Mouse (Mus musculus) MEL (cell line): ENCODE data around the gene Trim41. TPM values are rescaled to one million over a fixed set of nuclear protein-coding genes. Genes with fewer than 3 reads are reported as not detected.

ENCODE experiments used
- DNase-seq: peaks from one replicate; pipeline ENCODE4 v3.0.0; 2011; ENCODE audit warnings: low read depth, low spot score
- H3K27ac ChIP-seq: 2 replicates; pipeline ENCODE4 v1.5.1; 2012; ENCODE audit warnings: low read depth, mild to moderate bottlenecking, control low read depth, low read length, moderate library complexity; ENCODE audit not compliant: control insufficient read depth
- H3K27me3 ChIP-seq, 2 experiments: fragments of 150-350 bp in 1 of 2; sonication (generic) in 1 of 2; 2 replicates each; pipeline ENCODE4 v1.6.1; 2012; ENCODE audit warnings: low read length in 2 of 2, mild to moderate bottlenecking in 2 of 2, improper control_type of control experiment in 1 of 2, moderate library complexity in 1 of 2; ENCODE audit not compliant: insufficient read depth in 2 of 2, control insufficient read depth in 1 of 2
- H3K36me3 ChIP-seq, 2 experiments: 2 replicates each; pipeline ENCODE4 v1.6.1; 2012 to 2014; ENCODE audit warnings: low read length in 2 of 2, improper control_type of control experiment in 1 of 2, inconsistent platforms in 1 of 2, mild to moderate bottlenecking in 1 of 2; ENCODE audit not compliant: insufficient read depth in 2 of 2, control insufficient read depth in 1 of 2
- H3K4me1 ChIP-seq, 2 experiments: fragments of 150-350 bp in 1 of 2; sonication (generic) in 1 of 2; 2 replicates each; pipeline ENCODE4 v1.6.1; 2012; ENCODE audit warnings: low read length in 2 of 2, improper control_type of control experiment in 1 of 2, mild to moderate bottlenecking in 1 of 2; ENCODE audit not compliant: insufficient read depth in 2 of 2, control insufficient read depth in 1 of 2
- H3K4me3 ChIP-seq, 2 experiments: fragments of 150-350 bp in 1 of 2; sonication (generic) in 1 of 2; 2 replicates each; pipeline ENCODE4 v1.5.1; 2012; ENCODE audit warnings: low read depth in 2 of 2, low read length in 2 of 2, mild to moderate bottlenecking in 2 of 2, moderate library complexity in 2 of 2, control low read depth in 1 of 2, improper control_type of control experiment in 1 of 2; ENCODE audit not compliant: control insufficient read depth in 1 of 2, insufficient read depth in 1 of 2
- H3K79me2 ChIP-seq: 2 replicates; pipeline ENCODE4 v1.6.1; 2012; ENCODE audit warnings: mild to moderate bottlenecking, low read length, moderate library complexity; ENCODE audit not compliant: control insufficient read depth, poor library complexity, insufficient read depth
- H3K9ac ChIP-seq: 2 replicates; pipeline ENCODE4 v1.6.1; 2012; ENCODE audit warnings: low read depth, mild to moderate bottlenecking, control low read depth, low read length, moderate library complexity; ENCODE audit not compliant: control insufficient read depth, poor library complexity, severe bottlenecking
- H3K9me3 ChIP-seq: fragments of 150-350 bp; sonication (generic); replicated peaks from 2 replicates; pipeline ENCODE4 v1.6.1; 2012; ENCODE audit warnings: mild to moderate bottlenecking, low read length, improper control_type of control experiment, moderate library complexity; ENCODE audit not compliant: insufficient read depth
- CTCF ChIP-seq, 3 experiments: IDR thresholded peaks in 2 of 3; conservative IDR thresholded peaks in 1 of 3; 2 replicates each; pipeline ENCODE4 v1.5.1; 2011 to 2012; ENCODE audit warnings: low read length in 3 of 3, low read depth in 2 of 3, mild to moderate bottlenecking in 2 of 3, improper control_type of control experiment in 1 of 3, inconsistent platforms in 1 of 3, mixed read lengths in 1 of 3, moderate library complexity in 1 of 3; ENCODE audit not compliant: control insufficient read depth in 1 of 3, insufficient read depth in 1 of 3, poor library complexity in 1 of 3, severe bottlenecking in 1 of 3
- E2F4 ChIP-seq: IDR thresholded peaks from 2 replicates; pipeline ENCODE4 v1.6.1; 2011; ENCODE audit warnings: low read depth, low read length, improper control_type of control experiment, borderline replicate concordance
- ELF1 ChIP-seq: IDR thresholded peaks from 2 replicates; pipeline ENCODE4 v1.6.1; 2014; ENCODE audit warnings: low read depth, mild to moderate bottlenecking, inconsistent platforms, low read length, improper control_type of control experiment, moderate library complexity
- EP300 ChIP-seq, 2 experiments: IDR thresholded peaks; 2 replicates each; pipeline ENCODE4 v1.6.1; 2011; ENCODE audit warnings: improper control_type of control experiment in 2 of 2, low read length in 2 of 2, low read depth in 1 of 2, mild to moderate bottlenecking in 1 of 2
- GATA1 ChIP-seq: IDR thresholded peaks from 2 replicates; pipeline ENCODE4 v1.6.1; 2011; ENCODE audit warnings: low read depth, low read length, improper control_type of control experiment
- HCFC1 ChIP-seq: IDR thresholded peaks from 2 replicates; pipeline ENCODE4 v1.6.1; 2012; ENCODE audit warnings: low read depth, mild to moderate bottlenecking, inconsistent platforms, low read length, improper control_type of control experiment, moderate library complexity
- JUND ChIP-seq: IDR thresholded peaks from 2 replicates; pipeline ENCODE4 v1.6.1; 2011; ENCODE audit warnings: low read depth, mild to moderate bottlenecking, improper control_type of control experiment, low read length
- KAT2A ChIP-seq: conservative IDR thresholded peaks from 2 replicates; pipeline ENCODE4 v1.6.1; 2012; ENCODE audit warnings: low read depth, low read length, improper control_type of control experiment, inconsistent platforms
- MAZ ChIP-seq: IDR thresholded peaks from 2 replicates; pipeline ENCODE4 v1.6.1; 2012; ENCODE audit warnings: low read depth, mild to moderate bottlenecking, inconsistent platforms, low read length, improper control_type of control experiment
- MXI1 ChIP-seq: IDR thresholded peaks from 2 replicates; pipeline ENCODE4 v1.6.1; 2011; ENCODE audit warnings: mild to moderate bottlenecking, low read depth, low read length, improper control_type of control experiment
- MYC ChIP-seq: IDR thresholded peaks from 2 replicates; pipeline ENCODE4 v1.6.1; 2011; ENCODE audit warnings: low read depth, mild to moderate bottlenecking, low read length, improper control_type of control experiment, moderate library complexity
- NRF1 ChIP-seq: IDR thresholded peaks from 2 replicates; pipeline ENCODE4 v1.6.1; 2014; ENCODE audit warnings: low read depth, mild to moderate bottlenecking, inconsistent platforms, low read length, improper control_type of control experiment, moderate library complexity; ENCODE audit not compliant: poor library complexity, insufficient read depth, severe bottlenecking
- POLR2A ChIP-seq, 2 experiments: IDR thresholded peaks; 2 replicates each; pipeline ENCODE4 v1.6.1; 2011 to 2012; ENCODE audit warnings: low read length in 2 of 2, mild to moderate bottlenecking in 2 of 2, control low read depth in 1 of 2, improper control_type of control experiment in 1 of 2, low read depth in 1 of 2, moderate library complexity in 1 of 2; ENCODE audit not compliant: control insufficient read depth in 1 of 2, insufficient read depth in 1 of 2, poor library complexity in 1 of 2
- POLR2AphosphoS2 ChIP-seq: IDR thresholded peaks from 2 replicates; pipeline ENCODE4 v1.6.1; 2011; ENCODE audit warnings: low read length, improper control_type of control experiment
- POLR2AphosphoS5 ChIP-seq: IDR thresholded peaks from 2 replicates; pipeline ENCODE4 v1.6.1; 2012; ENCODE audit warnings: low read depth, borderline replicate concordance, mild to moderate bottlenecking, inconsistent platforms, low read length, moderate library complexity, mixed read lengths
- RAD21 ChIP-seq: IDR thresholded peaks from 2 replicates; pipeline ENCODE4 v1.6.1; 2011; ENCODE audit warnings: mild to moderate bottlenecking, low read depth, low read length, improper control_type of control experiment
- RCOR1 ChIP-seq: IDR thresholded peaks from 2 replicates; pipeline ENCODE4 v1.6.1; 2012; ENCODE audit warnings: low read depth, mild to moderate bottlenecking, inconsistent platforms, low read length, improper control_type of control experiment
- SIN3A ChIP-seq: IDR thresholded peaks from 2 replicates; pipeline ENCODE4 v1.6.1; 2012; ENCODE audit warnings: low read length, improper control_type of control experiment, inconsistent platforms
- SMC3 ChIP-seq: IDR thresholded peaks from 2 replicates; pipeline ENCODE4 v1.6.1; 2011; ENCODE audit warnings: low read depth, low read length, improper control_type of control experiment
- TAL1 ChIP-seq: IDR thresholded peaks from 2 replicates; pipeline ENCODE4 v1.6.1; 2012; ENCODE audit warnings: mild to moderate bottlenecking, inconsistent platforms, low read length, moderate library complexity, mixed read lengths
- TBP ChIP-seq: IDR thresholded peaks from 2 replicates; pipeline ENCODE4 v1.8.0; 2011; ENCODE audit warnings: low read depth, low read length, improper control_type of control experiment
- TCF12 ChIP-seq: IDR thresholded peaks from 2 replicates; pipeline ENCODE4 v1.6.1; 2014; ENCODE audit warnings: low read depth, mild to moderate bottlenecking, inconsistent platforms, low read length, improper control_type of control experiment, moderate library complexity
- USF1 ChIP-seq: IDR thresholded peaks from 2 replicates; pipeline ENCODE4 v1.6.1; 2014; ENCODE audit warnings: low read depth, mild to moderate bottlenecking, inconsistent platforms, low read length, improper control_type of control experiment, moderate library complexity
- USF2 ChIP-seq, 2 experiments: IDR thresholded peaks; 2 replicates each; pipeline ENCODE4 v1.6.1; 2011 to 2012; ENCODE audit warnings: improper control_type of control experiment in 2 of 2, low read length in 2 of 2, borderline replicate concordance in 1 of 2, inconsistent platforms in 1 of 2, low read depth in 1 of 2, mild to moderate bottlenecking in 1 of 2; ENCODE audit not compliant: insufficient read depth in 1 of 2
- ZC3H11A ChIP-seq: IDR thresholded peaks from 2 replicates; pipeline ENCODE4 v1.6.1; 2012; ENCODE audit warnings: low read depth, mild to moderate bottlenecking, inconsistent platforms, low read length, improper control_type of control experiment
- ZKSCAN1 ChIP-seq: IDR thresholded peaks from 2 replicates; pipeline ENCODE4 v1.6.1; 2012; ENCODE audit warnings: low read depth, mild to moderate bottlenecking, inconsistent platforms, low read length, improper control_type of control experiment, moderate library complexity
- ZMIZ1 ChIP-seq: IDR thresholded peaks from 2 replicates; pipeline ENCODE4 v1.6.1; 2012; ENCODE audit warnings: low read depth, mild to moderate bottlenecking, inconsistent platforms, low read length, improper control_type of control experiment, moderate library complexity
- ZNF384 ChIP-seq: IDR thresholded peaks from 2 replicates; pipeline ENCODE4 v1.6.1; 2012; ENCODE audit warnings: low read depth, mild to moderate bottlenecking, inconsistent platforms, low read length, improper control_type of control experiment
- polyA plus RNA-seq, 2 experiments: library from polyadenylated mRNA; stranded (reverse) in 1 of 2; unstranded in 1 of 2; fragments of >175 nt in 1 of 2; fragments of >200 nt in 1 of 2; gene quantifications; 2 replicates each; pipeline versions ENCODE4 v1.2.1 to v1.2.4; 2012; ENCODE audit warnings: low replicate concordance in 2 of 2, low read depth in 1 of 2; ENCODE audit not compliant: insufficient read length in 2 of 2, insufficient read depth in 1 of 2, missing spikeins in 1 of 2
- total RNA-seq: library from RNA; depleted of rRNA; stranded (reverse); fragments of 300-350 nt; gene quantifications from 2 replicates; pipeline ENCODE4 v1.2.3, GENCODE M21; 2012

The Trim41 gene
- total and polyA plus RNA-seq, 3 experiments: 37.0 to 76.3 (median 56.4) TPM

- Histone ChIP-seq H3K27ac (peak overlapping the region; percentile 19; the same call in 1 of the 2 replicates), H3K4me1 (peaks cover 0 to 30% of the 10 kb centered on the region in 2 experiments; a peak in 2 of 4 replicates), H3K36me3 (peaks cover 0 to 14% of the 10 kb centered on the region in 2 experiments; a peak in 2 of 4 replicates), H3K9me3 (no peaks in the 10 kb centered on the region), H3K79me2 (no peaks in the 10 kb centered on the region; the same call in 1 of the 2 replicates), H3K9ac (no peak overlapping the region), H3K4me3 (no peak overlapping the region), H3K27me3 (no peaks in the 10 kb centered on the region)
- TF ChIP-seq MAZ: no peak
- no peak for TF ChIP-seq RAD21
- TF ChIP-seq ZKSCAN1: no peak
- TF ChIP-seq JUND: peak; percentile 86
- DNase-seq: peak; percentile 59
Observed at GRCm38 (mm10) chr11:48838879-48839680, 21.9 kb upstream of the Trim41 start.

DNA sequence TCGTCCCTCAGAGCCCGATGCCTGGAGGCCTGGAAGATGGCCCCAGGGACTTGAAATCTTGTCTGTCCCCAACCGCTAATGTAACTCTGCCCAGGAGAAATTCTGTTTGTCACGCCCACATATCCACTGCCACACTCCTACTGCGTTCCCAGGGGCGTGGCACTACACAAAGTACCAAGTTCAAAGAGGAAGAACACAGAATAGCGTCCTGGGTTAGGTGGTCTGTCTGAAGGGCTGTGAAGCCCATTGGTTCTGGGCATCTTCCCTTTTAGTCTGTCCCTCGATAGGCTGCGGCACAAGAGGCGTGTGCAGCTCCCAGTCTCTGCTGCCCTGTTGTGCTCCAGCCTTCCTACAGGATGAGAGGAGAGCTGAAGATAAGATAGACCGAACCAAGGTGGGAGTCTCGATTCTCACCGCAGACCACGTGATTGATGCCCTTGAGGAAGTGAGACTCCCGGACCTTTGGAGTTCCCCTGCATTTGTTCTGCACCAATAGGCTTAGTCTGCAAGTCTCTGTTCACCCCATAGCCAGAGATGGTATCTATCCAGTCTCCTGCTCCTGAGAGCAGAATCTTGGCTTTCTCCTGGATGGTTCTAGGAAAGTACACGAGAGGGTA, 21.1 kb upstream of the Trim41 start:
- H3K27ac ChIP-seq: peak overlapping the region; percentile 50
- peaks cover 0 to 30% of the 10 kb centered on the region in 2 experiments; a peak in 2 of 4 replicates for H3K4me1 ChIP-seq
- H3K79me2 ChIP-seq: no peaks in the 10 kb centered on the region; the same call in 1 of the 2 replicates
- no peaks in the 10 kb centered on the region for H3K27me3 ChIP-seq
- peak overlapping the region; percentile 82 for H3K9ac ChIP-seq
- H3K36me3 ChIP-seq: peaks cover 0 to 14% of the 10 kb centered on the region in 2 experiments; a peak in 2 of 4 replicates
- peak overlapping the region; percentile 87 to 93 for H3K4me3 ChIP-seq
- peak; percentile 96 for DNase-seq
- no peaks in the 10 kb centered on the region for H3K9me3 ChIP-seq
- TF ChIP-seq TBP: peak; percentile 65
- peak; percentile 95 for TF ChIP-seq USF1
- peak; percentile 66 to 82 for TF ChIP-seq EP300 (IDR thresholded peaks at IDR 0.05; ENCODE audit: low read depth in 1 of 2, low read length in 2 of 2)
- TF ChIP-seq POLR2A (IDR thresholded peaks at IDR 0.05; ENCODE audit: control insufficient read depth in 1 of 2, insufficient read depth in 1 of 2, low read depth in 1 of 2, low read length in 2 of 2, poor library complexity in 1 of 2): peak in 1 of 2 experiments; percentile 59; a peak in 2 of 4 replicates
- no peak for TF ChIP-seq ZNF384
- TF ChIP-seq RAD21: no peak
- peak in 1 of 2 experiments; percentile 55; a peak in 2 of 4 replicates for TF ChIP-seq USF2 (IDR thresholded peaks at IDR 0.05; ENCODE audit: borderline replicate concordance in 1 of 2, insufficient read depth in 1 of 2, low read depth in 1 of 2, low read length in 2 of 2)
- TF ChIP-seq ZMIZ1: peak; percentile 46; the same call in 1 of the 2 replicates
- TF ChIP-seq KAT2A: no peak
- TF ChIP-seq TCF12: peak; percentile 64
- TF ChIP-seq SIN3A: peak; percentile 78
- TF ChIP-seq MYC: peak; percentile 84
- peak; percentile 86 for TF ChIP-seq TAL1
- TF ChIP-seq CTCF (IDR thresholded peaks at IDR 0.05 in 2 of 3, conservative IDR thresholded peaks at IDR 0.05 in 1 of 3; ENCODE audit: control insufficient read depth in 1 of 3, insufficient read depth in 1 of 3, low read depth in 2 of 3, low read length in 3 of 3, poor library complexity in 1 of 3, severe bottlenecking in 1 of 3): no peak
- TF ChIP-seq ELF1: peak; percentile 30; the same call in 1 of the 2 replicates
- no peak for TF ChIP-seq SMC3
- TF ChIP-seq NRF1: no peak
- TF ChIP-seq POLR2AphosphoS2: no peak
- TF ChIP-seq POLR2AphosphoS5: no peak
- TF ChIP-seq RCOR1: peak; percentile 78
- TF ChIP-seq GATA1: peak; percentile 87
- TF ChIP-seq ZC3H11A: no peak; the same call in 1 of the 2 replicates
- TF ChIP-seq E2F4: no peak
- peak; percentile 82 for TF ChIP-seq MXI1
- TF ChIP-seq HCFC1: peak; percentile 55
